Mouse (Mus musculus): ENCODE results near the gene Jazf1.

The Jazf1 gene
- long read RNA-seq, experiment 1, partial matches to known transcripts, result 0 of 2 reads
- long read RNA-seq, experiment 1, other reads (novel, unspliced or antisense), result 0 of 2 reads
- long read RNA-seq, experiment 2, partial matches to known transcripts, result 1 of 3 reads
- long read RNA-seq, experiment 2, other reads (novel, unspliced or antisense), result 2 of 3 reads

DNA sequence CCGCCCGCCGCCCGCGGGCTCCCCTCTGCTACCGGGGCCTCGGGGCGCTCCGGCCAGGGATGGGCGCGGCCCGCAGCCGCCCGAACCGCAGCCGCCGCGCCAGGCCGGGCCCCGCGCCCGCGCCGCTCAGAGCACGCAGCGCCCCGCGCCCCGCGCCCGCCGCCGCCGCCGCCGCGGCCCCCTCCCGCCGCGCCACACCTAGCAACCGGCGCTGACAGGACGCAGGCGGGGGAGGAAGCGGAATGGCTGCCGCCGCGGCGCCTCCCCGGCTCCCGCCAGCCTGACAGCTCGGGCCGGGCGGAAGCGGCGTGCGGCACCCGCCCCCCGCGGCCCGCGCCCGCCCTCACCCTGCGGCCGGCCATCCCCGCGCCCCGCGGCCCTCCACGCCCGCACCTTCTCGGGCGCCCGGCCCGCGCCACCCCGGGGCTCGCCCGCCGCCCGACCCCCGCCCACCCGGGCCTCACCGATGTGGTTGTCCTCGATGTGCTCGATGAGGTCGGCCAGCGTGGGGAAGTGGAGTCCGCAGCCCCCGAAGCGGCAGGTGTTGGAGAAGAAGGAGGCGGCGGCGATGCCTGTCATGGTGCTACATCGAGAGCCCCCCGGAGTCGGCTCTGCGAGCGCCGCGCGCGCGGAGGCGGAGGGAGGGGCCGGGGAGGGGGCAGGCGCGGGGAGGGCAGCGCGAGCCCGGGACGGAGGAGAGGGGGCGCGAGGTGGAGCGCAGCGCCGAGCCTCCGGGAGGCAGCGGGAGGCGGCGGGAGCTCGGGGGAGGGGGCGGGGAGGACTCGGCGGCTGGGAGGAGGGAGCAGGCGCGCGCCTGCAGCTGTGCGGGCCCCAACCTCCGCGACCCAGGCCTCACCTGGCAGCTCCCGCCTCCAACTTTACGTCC, at the start of gene Jazf1:
Gene Jazf1, minus strand, starts transcription at position 643 of the 886 bp plus-strand sequence.
- intact Hi-C loops (cut with DNase I), result no loop called here

DNA sequence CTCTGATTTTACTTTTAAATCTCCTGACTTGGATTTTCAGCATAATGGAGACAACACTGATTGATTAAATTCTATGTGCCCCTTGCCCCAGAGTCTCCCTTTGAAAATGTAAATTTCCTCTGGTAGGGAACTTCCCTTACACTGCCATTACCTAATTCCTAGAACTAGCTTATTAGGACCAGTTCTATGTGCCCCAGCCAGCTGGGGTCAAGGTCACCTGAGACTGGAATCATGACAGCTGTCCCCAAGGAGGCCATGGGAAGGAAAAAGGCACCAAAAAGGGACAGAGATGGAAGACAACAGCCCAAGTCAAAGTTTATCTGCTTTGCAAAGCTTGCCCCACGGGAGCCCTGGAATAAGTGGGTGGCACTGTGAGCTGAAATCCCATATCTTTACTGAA, 49.4 kb upstream of the Jazf1 start:
- intact Hi-C loops (cut with DNase I), result no loop called here

DNA sequence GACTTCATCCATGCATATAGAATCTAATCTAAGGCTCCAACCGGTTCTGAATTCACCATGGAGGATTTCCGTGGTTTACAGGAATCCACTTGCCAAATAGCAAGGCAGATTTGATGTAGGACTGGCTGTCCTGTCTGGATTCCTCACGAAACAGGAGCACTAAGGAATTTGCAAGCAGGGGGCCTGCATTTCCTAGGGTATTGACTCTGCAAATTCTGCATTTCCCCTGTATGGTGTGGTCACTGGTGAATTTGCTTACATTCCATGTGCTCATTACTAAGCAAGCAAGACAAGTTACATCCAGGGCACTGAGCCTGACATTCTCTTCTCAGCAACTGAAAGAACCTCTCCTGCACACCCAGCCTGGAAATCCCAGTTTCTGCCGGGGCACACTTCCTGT, 18.4 kb upstream of the Jazf1 start:
- intact Hi-C loops (cut with DNase I), result no loop called here

DNA sequence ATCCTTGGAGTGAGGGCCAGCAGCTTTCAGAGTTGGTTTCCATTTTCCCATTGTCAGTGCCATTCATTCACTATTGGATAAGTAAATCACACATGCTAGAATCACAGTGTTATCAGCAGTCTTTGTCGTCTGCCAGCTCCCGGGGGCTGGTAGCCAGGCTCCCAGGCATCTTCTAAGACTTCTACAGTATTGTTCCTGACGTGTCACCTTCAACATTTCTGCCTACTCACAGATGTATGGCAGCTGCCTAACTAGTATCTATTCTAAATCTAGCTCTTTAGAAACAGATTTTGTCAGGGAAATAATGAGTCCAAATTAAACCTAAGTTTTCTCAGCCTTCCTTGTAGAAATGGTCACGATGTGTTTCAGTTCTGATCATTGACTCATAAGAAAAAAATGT, 12.8 kb upstream of the Jazf1 start:
- intact Hi-C loops (cut with DNase I), result no loop called here

DNA sequence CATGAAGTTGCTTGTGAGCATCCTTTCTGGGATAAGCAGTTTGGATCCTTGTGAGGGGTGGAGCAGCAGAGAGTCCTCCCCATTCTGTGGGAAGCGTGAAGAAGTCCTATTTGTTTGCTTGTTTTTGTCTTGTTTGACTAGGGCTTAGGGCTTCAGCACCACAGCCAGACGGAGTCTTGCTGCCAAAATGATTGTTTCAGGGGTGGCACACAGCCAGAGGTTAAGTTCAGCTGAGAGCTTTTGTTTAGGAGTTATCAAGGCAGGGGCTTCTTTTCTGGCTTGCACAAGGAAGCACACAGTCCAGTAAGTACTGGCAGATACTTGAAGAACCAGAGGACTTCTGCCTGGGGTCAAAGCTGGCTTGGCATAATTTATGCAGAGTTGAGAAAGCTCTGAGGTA, 10.2 kb upstream of the Jazf1 start:
- intact Hi-C loops (cut with DNase I), result no loop called here

DNA sequence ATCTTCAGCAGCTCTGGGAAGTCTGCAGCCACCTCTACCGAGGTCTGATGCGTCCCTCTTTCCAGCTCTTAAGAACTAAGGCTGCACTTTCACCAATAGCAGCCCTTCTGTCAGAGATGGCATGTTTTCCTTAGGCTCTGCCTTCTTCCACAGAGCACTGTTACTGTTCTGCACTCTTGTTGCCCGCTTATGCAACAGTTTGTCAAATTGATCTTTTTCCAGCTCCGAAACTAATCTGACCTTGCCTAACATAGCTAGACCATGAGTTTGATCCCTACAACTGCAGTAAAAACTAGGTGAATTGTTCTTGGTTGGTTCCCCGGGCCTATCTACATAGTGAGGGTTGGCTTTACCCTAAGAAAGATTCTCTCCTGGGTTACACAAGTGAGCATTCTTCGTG, 3.3 kb upstream of the Jazf1 start:
- intact Hi-C loops (cut with DNase I), result loop anchor here (5.0 kb wide), 1 partner anchor 476 kb away; no protein-coding TSS in a partner anchor

DNA sequence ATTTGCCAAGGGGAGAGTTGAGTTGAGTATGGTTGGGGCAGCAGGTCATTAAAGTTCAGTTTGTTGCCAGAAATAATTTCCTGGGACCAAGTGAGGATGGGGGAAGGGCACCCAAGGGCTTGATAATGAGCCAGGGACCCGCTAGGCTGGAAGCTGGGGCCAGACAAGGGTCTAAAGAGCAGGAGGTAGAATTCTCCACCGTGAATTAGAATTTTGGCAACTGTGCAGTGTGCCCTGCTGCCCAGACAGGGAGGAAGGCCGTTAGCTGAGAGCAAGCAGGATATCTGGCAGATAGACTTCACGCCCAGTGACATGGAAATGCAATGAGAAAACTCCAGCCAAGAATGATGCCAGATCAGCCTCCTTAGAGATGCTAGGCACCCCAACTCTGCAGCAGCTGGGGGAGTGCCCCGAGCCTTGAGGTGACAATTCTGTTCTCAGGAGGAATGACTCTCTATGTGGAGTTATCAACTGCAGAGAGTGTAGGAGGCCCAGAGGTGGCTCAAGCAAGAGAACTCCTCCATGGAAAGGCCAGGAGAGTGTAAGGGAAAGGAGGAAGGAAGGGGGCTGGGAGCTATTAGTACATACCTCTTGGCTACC, 1.6 kb upstream of the Jazf1 start:
- intact Hi-C loops (cut with DNase I), result loop anchor here (5.0 kb wide), 1 partner anchor 477 kb away; no protein-coding TSS in a partner anchor

DNA sequence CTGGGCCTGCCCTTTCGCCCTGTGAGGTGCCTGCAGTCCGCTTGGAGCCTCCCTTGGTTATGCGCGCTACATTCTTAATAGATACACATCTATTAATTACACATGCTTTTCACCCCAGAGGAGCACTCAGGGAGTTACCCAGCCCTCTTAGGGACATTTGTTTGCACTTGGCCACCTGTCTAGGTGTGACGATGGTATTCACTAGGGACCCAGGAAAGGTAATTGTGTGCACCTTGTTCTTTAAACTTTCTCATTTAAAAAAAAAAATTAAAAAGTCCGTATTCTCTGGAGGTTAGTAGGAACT, 396 bp upstream of the Jazf1 start:
- intact Hi-C loops (cut with DNase I), result no loop called here

DNA sequence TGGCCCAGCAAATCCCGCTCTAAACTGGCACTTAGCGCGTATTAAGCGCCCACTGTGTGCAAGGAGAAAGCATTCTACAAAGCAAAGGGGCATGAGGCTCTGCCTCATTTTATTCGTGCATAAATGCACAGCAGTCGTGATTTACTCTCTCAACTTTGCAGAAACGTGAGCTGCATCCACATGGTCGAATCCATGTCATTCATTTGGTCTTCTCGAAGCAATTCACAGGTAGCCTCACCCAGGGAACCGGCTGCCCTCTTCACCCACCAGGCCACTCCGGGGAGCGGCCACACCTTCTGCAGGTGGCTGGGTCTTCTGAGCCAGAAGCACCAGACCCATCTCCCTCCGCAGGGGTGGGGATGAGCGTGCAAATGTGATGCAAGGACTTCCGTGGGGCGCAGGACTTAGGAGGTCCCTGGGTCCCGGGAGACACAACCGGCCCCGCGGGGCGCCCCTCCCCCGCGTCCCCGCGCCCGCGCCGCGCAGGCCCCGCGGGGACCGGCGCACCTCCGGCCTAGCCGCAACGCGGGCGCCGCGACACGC, 914 bp downstream of the Jazf1 start:
- intact Hi-C loops (cut with DNase I), result no loop called here

DNA sequence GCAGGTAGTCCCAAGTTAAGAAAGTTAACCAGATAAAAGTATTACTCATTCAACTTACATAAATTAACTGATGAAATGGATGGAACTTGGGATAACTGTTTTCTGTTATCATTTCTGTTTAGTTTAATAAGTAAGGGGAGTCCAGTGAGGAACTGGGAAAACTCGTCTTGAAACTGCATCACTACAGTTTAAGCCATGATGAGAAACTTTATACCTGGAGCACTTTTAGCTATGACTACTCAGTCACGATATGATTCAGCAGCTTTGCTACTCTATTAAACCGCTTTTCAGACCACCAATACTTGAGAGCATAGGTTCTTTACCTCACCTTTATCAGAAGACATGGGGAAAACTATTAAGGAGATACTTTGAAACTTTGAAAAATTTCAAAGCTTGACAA, 1.5 kb downstream of the Jazf1 start:
- intact Hi-C loops (cut with DNase I), result no loop called here

DNA sequence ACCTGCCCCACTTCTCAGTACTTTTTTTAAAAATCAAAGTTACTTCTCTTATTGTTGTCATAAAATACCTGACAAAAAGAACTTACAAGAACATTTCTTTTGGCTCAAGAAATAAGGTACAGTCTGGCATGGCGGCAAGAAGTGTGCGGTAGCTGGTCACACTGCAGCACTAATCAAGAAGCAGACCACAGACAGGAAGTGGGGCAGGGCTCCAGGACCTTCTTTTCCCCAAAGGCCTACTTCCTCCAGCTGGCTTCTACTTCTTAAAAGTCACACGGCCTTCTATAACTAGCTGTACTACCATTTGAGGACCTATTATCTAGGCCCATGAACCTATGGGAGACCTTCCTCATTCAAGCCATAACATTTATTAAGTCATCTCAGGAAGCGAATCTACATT, 4.4 kb downstream of the Jazf1 start:
- intact Hi-C loops (cut with DNase I), result no loop called here

DNA sequence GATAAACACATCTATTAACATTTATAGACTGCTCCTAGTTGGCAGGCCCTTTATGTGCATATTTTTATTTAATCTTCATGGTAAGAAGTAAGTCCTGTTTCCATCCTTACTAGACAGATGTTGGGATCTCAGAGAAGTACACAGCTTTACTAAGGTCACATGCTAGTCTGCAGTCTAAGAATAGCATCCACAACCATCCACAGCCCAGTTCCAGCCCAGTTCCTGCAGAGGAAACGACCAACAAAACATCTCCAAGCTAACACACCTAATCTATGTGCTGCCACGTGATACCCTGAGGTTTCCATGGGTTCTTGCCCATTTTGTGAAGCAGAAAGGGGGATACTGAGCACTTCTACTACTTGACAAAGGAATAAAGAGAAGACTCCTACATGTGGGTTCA, 13.5 kb downstream of the Jazf1 start:
- intact Hi-C loops (cut with DNase I), result no loop called here

DNA sequence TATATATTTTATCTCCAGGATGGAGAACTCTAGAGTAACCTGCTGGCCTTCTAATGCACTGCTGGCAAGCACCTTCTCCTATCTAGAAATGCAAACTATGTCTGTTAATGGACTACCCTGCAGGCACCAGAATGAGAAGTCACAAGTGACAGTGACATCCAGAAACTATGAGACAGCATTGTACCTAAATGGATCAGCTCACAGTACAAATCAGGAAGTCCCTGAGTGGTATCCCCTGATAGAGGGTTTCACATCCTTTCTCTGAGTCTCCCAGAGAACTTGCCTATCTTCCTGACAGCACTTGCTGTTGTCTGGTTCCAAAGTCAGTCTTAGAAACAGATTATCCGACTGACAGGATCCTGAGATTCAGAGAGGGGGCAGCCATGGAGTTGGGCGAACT, 22.9 kb downstream of the Jazf1 start:
- intact Hi-C loops (cut with DNase I), result no loop called here

DNA sequence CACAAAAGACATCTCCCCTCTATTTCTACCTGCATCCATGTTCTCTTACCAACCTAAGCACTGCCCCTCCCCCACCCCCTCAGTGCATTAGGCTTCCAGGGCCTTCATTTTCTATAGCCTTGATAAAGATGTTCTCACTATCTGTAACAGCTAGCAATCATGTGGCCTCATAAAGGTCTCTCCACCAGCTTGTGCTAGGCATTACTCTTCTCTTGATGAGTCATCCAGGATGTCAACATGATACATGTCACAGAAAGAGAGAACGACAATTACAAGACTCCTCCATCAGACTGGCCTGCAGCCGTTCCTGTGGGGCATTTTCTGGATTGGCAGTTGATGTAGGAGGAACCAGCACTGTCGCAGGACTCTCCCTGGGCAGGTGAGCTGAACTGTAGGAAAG, 30.3 kb downstream of the Jazf1 start:
- intact Hi-C loops (cut with DNase I), result no loop called here

DNA sequence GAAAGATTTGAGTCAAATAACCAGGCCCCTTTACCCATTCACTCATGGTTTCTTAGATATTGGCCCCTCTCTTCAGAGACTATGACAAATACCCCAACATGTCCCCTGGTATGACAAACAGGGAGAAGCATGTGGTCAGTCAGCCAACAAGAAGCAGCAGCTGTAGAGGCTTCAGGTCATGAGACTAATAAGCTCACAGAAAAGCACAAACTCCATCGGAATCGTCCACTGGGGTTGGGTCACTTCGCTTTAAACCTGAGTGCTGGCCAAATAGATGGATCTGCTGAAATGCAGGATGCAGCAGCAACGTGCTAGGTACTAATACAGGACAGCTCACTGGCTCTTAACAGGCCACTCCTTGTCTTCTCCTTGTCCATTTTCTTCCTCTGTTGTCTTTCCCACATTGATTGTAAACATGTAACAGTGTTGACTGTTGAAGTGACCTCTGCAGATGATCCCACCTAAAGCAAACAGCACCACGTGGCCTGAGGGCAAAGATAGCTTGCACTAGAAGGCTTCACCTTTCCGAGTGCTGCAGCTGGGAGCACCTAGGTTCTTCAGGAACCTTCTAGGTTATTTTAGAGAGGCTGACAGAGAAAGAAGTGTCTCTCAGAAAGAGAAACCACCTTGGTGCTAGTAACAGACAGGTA, 33.9 kb downstream of the Jazf1 start:
- intact Hi-C loops (cut with DNase I), result loop anchor here (5.0 kb wide), 1 partner anchor 108 kb away; no protein-coding TSS in a partner anchor

DNA sequence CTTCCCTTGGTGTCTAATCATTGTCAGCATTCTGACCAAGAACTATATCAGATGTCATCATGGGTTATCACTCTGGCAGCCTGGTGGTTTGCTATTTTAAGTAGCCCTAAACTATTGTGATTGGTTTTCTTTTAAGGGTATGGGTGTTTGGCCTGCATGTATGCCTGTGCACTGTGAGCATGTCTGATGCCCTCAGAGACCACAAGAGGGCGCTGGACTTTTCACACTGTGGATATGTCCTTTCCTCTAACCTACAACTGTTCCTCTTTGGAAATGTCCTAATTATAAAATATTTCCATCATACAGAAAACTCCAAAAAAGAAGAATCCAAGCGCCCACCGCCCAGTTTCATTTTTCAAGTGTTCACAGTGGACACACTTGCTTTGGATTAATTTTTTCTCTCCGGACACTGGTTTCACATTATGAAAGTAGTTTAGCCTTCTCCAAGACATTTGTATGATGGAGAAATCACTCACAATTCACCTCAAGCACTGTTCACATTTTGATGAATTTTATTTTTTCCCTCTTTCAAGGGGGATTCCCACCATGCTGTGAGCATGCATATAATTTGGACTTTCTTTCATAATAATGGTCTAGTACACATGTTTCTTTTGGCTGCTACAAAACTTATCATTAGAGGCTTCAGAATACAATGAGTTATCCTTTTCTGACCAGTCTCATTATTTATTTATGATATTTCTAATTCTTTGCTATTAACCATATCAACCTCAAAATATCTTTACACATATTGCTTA, 35.5 kb downstream of the Jazf1 start:
- intact Hi-C loops (cut with DNase I), result loop anchor here (5.0 kb wide), 1 partner anchor 109 kb away; no protein-coding TSS in a partner anchor

DNA sequence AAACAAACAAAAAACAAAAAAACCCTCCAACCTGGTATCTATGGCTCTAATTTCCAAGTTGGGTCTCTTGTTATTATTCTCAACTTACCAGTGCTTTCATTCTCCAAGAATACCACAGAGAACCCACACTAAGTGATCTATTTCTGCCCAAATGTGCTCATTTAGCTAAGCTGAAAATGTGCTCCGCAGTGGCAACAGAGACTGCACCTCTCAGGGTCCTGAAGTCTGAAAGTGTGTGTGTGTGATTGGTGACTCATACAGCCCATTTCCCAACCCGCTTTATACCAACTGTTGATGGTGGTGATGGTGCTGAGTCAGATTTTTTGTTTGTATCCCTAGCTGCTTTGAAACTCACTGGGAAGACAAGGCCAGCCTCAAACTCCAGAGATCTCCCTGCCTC, 46.4 kb downstream of the Jazf1 start:
- intact Hi-C loops (cut with DNase I), result no loop called here

DNA sequence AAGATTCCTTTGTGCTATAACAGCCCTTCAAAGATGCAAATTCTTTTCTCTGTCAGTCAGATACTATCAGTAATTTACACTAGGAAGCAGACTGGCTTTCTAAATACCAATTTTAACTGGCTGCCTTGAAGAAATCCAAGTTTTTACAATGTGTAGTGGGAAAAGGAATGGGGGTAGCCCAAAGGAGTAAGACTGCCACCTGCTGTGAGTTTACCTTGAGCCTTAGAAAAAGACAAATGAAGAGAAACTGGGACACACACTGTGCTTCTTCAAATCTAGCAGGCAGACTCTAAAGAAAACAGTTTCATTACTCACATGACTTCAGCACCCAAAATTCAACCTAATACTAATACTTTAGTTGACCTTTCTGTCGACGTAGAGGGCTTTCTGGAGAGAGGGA, 47.4 kb downstream of the Jazf1 start:
- intact Hi-C loops (cut with DNase I), result no loop called here

DNA sequence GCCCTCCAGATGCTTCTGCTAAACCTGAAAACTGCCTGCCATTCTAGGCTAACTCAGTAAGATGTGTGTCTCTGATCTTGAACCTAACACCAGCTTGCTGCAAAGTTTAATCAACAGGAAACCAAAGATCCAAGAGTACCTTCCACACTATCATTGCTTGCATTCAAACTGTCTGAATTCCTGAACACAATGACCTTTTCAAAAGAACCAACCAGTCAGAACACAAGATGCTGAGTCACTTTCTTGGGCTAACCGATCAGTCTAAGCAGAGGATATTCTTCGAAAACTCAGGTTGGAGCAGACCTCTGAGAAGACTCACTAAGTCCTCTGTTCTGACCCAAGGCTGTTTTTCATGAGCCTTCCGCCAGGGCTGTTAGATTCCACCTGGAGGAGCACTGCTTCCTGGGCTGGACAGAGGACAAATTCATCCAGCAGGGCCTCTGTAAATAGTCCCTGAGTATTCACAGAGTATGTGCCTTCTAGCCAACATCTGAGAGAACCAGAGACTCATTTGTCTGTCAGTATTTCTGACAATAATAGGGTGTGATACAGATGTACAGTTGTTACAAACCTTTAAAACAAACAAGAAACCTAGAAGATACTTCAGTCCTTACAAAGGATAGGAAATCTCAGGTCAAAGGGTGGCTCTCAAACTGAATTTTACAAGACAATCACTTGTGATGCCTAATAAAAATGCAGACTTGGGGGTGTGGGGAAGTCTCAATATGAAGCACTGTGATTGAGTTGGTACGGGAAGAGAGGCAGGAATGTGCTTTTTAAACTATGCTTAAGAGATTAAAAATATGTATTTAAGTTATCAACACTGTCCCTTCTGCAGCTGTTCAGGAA, 50.9 kb downstream of the Jazf1 start:
- intact Hi-C loops (cut with DNase I), result no loop called here

Measured in adrenal gland (tissue).